Mouse (Mus musculus) liver, embryonic 13.5 days (tissue): ENCODE data around the gene Hspa5. TPM values are rescaled to one million over a fixed set of nuclear protein-coding genes. Genes with fewer than 3 reads are reported as not detected.

ENCODE experiments used
- ATAC-seq: fragments of 200-750 bp; cut with Nextera tagmentation; 2 replicates; pipeline ENCODE4 v1.8.0; 2017; ENCODE audit warnings: low read depth, mild to moderate bottlenecking, moderate number of reproducible peaks, moderate library complexity
- DNase-seq: peaks from one replicate; pipeline ENCODE4 v3.0.0; 2022
- H3K27ac ChIP-seq: fragments of 300-500 bp; sonication (generic); 2 replicates; pipeline ENCODE4 v1.5.1; 2015; ENCODE audit warnings: moderate library complexity, mild to moderate bottlenecking, inconsistent platforms
- H3K27me3 ChIP-seq: fragments of 300-500 bp; sonication (generic); 2 replicates; pipeline ENCODE4 v1.6.1; 2015; ENCODE audit warnings: mild to moderate bottlenecking, inconsistent platforms
- H3K36me3 ChIP-seq: fragments of 300-500 bp; sonication (generic); 2 replicates; pipeline ENCODE4 v1.6.1; 2015; ENCODE audit warnings: mild to moderate bottlenecking, inconsistent platforms
- H3K4me1 ChIP-seq: fragments of 300-500 bp; sonication (generic); replicated peaks from 2 replicates; pipeline ENCODE4 v1.6.1; 2015; ENCODE audit warnings: inconsistent platforms
- H3K4me2 ChIP-seq: fragments of 300-500 bp; sonication (generic); 2 replicates; pipeline ENCODE4 v1.6.1; 2015; ENCODE audit warnings: inconsistent platforms, mild to moderate bottlenecking, moderate library complexity
- H3K4me3 ChIP-seq: fragments of 300-500 bp; sonication (generic); replicated peaks from 2 replicates; pipeline ENCODE4 v1.5.1; 2015; ENCODE audit warnings: mild to moderate bottlenecking, inconsistent platforms
- H3K9ac ChIP-seq: fragments of 300-500 bp; sonication (generic); 2 replicates; pipeline ENCODE4 v1.6.1; 2015; ENCODE audit warnings: mild to moderate bottlenecking, inconsistent platforms
- H3K9me3 ChIP-seq: fragments of 300-500 bp; sonication (generic); replicated peaks from 2 replicates; pipeline ENCODE4 v1.6.1; 2016; ENCODE audit warnings: inconsistent platforms
- WGBS: fragments of 180-500 bp; shearing (Covaris S2); methylation state at CpG from one replicate; pipeline ENCODE4 v1.1.7; 2015; ENCODE audit not compliant: insufficient replicate concordance; 5-methylcytosine and 5-hydroxymethylcytosine counted together
- polyA plus RNA-seq: library from polyadenylated mRNA; unstranded; fragments of >200 nt; fragmentation: Nextera tagmentation; extraction: Ambion mirVana; gene quantifications from 2 replicates; pipeline ENCODE4 v1.2.1, GENCODE M21; 2015

Hspa5 gene
- 533 and 680 TPM in 2 replicates for polyA plus RNA-seq

DNA sequence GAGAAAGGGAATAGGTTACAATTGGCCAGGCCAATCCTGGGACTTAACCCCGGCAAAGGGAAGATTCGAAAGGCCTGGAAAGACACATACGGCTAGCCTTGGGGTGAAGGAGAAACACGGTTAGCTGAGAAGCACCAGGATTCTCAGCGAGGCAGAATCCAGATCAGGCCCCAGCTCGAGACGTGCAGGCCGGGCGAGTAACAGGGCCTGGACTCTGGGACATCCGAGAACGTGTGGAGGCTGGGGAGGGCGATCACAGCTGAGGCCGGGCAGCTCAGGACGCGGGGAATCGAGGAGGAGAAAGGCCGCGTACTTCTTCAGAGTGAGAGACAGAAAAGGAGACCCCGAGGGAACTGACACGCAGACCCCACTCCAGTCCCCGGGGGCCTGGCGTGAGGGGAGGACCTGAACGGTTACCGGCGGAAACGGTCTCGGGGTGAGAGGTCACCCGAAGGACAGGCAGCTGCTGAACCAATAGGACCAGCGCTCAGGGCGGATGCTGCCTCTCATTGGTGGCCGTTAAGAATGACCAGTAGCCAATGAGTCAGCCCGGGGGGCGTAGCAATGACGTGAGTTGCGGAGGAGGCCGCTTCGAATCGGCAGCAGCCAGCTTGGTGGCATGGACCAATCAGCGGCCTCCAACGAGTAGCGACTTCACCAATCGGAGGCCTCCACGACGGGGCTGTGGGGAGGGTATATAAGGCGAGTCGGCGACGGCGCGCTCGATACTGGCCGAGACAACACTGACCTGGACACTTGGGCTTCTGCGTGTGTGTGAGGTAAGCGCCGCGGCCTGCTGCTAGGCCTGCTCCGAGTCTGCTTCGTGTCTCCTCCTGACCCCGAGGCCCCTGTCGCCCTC lies at the start of gene Hspa5:
TSS of gene Hspa5 (plus strand) at position 603 of the 859 bp plus-strand sequence.
- H3K27ac ChIP-seq: peak within 1 kb of the TSS; percentile 95
- peak within 1 kb of the TSS; percentile 80 for H3K4me2 ChIP-seq
- H3K4me3 ChIP-seq: peak within 1 kb of the TSS; percentile 97
- peak within 1 kb of the TSS; percentile 97 for H3K9ac ChIP-seq
- ATAC-seq (peak; percentile 97), DNase-seq (peak; percentile 100)
- no peaks in the 10 kb centered on the region for H3K27me3 ChIP-seq
- H3K36me3 ChIP-seq: peaks cover 45% of the 10 kb centered on the region
- no peaks in the 10 kb centered on the region; the same call in 1 of the 2 replicates for H3K9me3 ChIP-seq
- peaks cover 49% of the 10 kb centered on the region for H3K4me1 ChIP-seq
- WGBS: under 1% methylated on average over 60 of the region's 60 CpGs

DNA sequence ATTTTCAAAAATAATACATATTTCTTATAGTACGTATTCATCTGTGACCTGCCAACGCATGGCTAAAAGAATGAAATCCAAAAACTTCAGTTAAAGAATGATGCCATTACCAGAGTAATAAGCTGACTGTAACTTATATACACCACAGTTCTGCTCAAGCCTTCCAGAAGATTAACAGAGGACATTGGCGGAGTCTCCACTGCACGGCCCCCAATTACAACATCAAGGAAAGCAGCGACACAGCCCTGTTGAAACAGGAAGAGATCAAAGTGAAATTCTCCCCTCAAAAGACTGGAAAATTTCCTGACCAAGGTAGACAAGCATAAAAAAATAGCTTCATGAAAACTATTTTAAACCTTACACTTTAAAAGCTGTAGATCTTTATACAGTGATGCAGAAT lies 46.5 kb upstream of the Hspa5 start:
- H3K27ac ChIP-seq: no peak overlapping the region
- H3K9me3 ChIP-seq: no peaks in the 10 kb centered on the region
- H3K4me2 ChIP-seq: no peak overlapping the region
- no peak overlapping the region for H3K4me3 ChIP-seq
- H3K4me1 ChIP-seq: no peaks in the 10 kb centered on the region
- no peak for ATAC-seq
- H3K27me3 ChIP-seq: no peaks in the 10 kb centered on the region
- no peak overlapping the region for H3K9ac ChIP-seq
- peaks cover 84% of the 10 kb centered on the region for H3K36me3 ChIP-seq
- no peak for DNase-seq
- WGBS: 88% methylated on average over 5 of the region's 5 CpGs

DNA sequence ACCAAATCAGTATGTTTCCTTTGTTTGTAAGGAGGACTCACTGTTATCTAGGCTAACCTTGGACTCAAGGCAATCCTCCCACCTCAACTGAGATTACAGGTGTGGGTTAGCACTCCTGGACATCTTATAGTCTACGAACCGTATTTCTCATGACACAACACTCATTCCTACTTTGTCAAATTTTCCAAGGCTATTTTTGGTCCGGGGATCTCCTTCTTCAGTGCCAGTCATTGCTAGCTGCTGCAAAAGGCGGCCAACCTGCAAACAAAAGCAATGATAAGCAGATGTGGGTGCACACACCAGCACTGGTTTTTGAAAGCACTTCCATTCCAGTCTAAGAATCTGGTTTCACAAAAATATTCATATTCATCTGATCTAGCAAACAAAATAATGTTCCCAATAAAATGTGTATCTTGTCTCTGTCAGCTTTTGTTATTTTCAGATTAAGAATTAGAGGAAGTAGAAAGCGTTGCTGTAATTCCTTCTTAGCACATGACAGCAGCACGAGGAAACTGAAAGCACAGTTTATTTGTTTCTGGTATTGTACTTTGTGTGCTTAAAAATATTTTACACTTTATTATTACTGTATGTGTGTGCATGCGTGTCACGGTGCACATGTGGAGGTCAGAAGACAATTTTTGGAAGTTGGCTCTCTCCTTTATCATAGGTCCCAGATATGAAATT lies 44.6 kb upstream of the Hspa5 start:
- Histone ChIP-seq H3K4me3 (no peak overlapping the region), H3K27me3 (no peaks in the 10 kb centered on the region), H3K9ac (no peak overlapping the region), H3K4me2 (no peak overlapping the region), H3K36me3 (peaks cover 70% of the 10 kb centered on the region), H3K4me1 (no peaks in the 10 kb centered on the region), H3K27ac (no peak overlapping the region; the same call in 1 of the 2 replicates), H3K9me3 (no peaks in the 10 kb centered on the region)
- ATAC-seq (no peak), DNase-seq (no peak)
- 84% methylated on average over 8 of the region's 8 CpGs for WGBS

DNA sequence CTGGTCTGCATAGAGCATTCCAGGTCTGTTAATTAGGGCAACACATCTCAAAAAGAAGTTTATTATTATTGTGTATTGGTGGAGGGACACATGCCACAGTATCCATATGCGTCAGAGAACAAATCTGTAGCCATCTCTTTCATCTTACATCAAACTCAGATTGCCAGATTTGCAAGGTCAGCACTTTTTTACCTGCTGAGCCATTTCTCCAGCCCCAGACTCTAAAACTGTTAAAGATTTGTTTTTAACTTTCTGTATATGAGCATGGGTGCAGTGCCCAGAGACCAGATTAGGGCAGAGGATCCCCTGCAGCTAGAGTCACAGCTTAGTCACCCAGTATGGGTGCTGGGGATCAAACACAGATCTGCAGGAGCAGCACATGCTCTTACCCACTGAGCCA lies 35.1 kb upstream of the Hspa5 start:
- Histone ChIP-seq H3K4me2 (no peak overlapping the region), H3K27ac (0 out of 2 replicates have a peak overlapping the region, but pooled peaks have one; percentile 24), H3K36me3 (peaks cover 17% of the 10 kb centered on the region), H3K9ac (no peak overlapping the region), H3K4me3 (no peak overlapping the region), H3K27me3 (no peaks in the 10 kb centered on the region), H3K9me3 (no peaks in the 10 kb centered on the region), H3K4me1 (peaks cover 71% of the 10 kb centered on the region)
- no peak for ATAC-seq
- WGBS: 79% methylated on average over 1 of the region's 1 CpGs
- DNase-seq: no peak

DNA sequence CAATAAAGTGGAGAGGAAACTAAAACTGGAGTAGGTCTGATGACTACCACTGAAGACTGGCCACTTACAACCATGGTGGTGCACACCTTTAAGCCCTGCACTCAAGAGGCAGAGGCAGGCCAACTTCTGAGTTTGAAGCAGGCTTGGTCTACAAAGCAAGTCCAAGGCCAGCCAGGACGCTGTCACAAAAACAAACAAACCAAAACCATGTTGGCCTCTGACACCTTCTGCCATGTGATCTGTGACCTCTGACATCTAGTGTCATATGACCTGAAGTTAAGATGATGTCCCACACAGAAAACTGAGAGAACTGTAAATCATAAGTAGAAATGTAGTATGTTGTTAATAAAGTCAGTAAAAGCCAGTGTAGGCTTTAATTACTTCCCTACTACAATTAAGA lies 33.9 kb upstream of the Hspa5 start:
- DNase-seq (no peak), ATAC-seq (no peak)
- H3K27me3 ChIP-seq: no peaks in the 10 kb centered on the region
- 0 out of 2 replicates have a peak overlapping the region, but pooled peaks have one; percentile 23 for H3K9ac ChIP-seq
- H3K27ac ChIP-seq: peak overlapping the region; percentile 74
- WGBS: 70% methylated on average over 1 of the region's 1 CpGs
- no peaks in the 10 kb centered on the region for H3K9me3 ChIP-seq
- peaks cover 84% of the 10 kb centered on the region for H3K4me1 ChIP-seq
- H3K4me2 ChIP-seq: no peak overlapping the region
- H3K36me3 ChIP-seq: peaks cover 24% of the 10 kb centered on the region
- H3K4me3 ChIP-seq: no peak overlapping the region

DNA sequence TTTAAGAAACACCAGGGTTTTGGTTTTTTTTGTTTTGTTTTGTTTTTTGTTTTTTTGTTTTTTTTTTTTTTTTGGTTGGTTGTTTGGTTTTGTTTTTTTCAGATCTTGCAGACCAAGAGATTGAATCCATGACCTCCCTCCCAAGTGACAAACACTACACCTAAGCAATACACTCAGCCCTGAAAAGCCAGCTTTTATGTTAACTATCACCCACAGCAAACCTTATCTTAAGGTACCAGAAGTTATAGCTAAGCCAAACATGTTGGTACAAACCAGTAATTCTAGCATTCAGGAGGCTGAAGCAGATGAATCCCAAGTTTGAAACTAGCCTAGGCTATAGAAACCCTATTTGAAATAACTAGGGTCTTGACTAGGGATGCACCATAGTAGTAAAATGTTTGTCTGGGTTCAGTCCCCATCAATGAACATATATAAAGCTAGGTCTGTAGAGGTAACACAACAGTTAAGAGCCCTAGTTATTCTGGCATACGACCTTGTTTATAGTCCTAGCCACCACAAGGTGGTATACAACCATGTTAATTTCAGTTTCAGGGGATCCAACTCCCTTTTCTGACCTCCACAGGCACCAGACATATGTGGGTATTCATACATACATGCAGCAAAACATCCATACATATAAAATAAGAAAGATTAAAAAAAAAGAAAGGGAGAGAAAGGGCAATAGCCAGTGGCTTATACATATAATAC lies 31.9 kb upstream of the Hspa5 start:
- no peaks in the 10 kb centered on the region for H3K9me3 ChIP-seq
- peaks cover 87% of the 10 kb centered on the region for H3K4me1 ChIP-seq
- peak; percentile 56 for DNase-seq
- WGBS: 40% methylated on average over 1 of the region's 1 CpGs
- ATAC-seq: peak; percentile 95
- peak overlapping the region; percentile 94 for H3K27ac ChIP-seq
- H3K36me3 ChIP-seq: peaks cover 28% of the 10 kb centered on the region
- H3K9ac ChIP-seq: peak overlapping the region; percentile 56
- peak overlapping the region; percentile 52 for H3K4me2 ChIP-seq
- H3K27me3 ChIP-seq: no peaks in the 10 kb centered on the region
- peak overlapping the region; percentile 10; the same call in 1 of the 2 replicates for H3K4me3 ChIP-seq

DNA sequence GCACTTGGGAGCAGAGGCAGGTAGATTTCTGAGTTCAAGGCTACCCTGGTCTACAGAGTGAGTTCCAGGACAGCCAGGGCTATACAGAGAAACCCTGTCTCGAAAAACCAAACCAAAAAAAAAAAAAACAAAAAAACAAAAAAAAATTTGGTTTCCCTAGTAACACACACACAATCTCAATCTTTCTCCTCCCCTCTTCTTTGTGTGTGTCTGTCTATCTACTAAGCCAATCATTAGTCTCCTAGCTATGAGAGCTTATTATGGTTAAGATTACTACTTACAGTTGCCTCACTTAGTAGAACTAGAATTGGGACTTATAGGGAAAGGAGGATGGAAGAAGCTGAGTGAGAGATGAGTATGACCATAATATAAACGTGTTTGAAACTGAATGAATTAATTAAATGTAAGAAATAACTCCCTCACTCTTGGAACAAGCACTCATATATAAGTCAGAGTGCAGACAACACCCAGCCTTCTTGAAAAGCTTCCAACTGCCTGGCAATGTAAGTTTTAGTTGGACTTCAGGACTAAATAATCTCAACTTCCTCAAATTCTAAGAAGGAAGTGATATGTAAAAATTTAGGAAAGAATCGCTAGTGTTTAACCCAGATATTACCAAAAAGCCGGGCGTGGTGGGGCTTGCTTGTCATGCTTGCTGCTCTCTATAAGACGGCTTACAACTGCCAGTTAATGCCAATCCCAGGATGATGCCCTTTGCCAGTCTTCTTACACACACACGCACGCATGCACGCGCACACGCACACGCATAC lies 30.2 kb upstream of the Hspa5 start:
- no peaks in the 10 kb centered on the region for H3K9me3 ChIP-seq
- no peaks in the 10 kb centered on the region for H3K27me3 ChIP-seq
- peaks cover 77% of the 10 kb centered on the region for H3K4me1 ChIP-seq
- H3K4me2 ChIP-seq: peak overlapping the region; percentile 25
- H3K27ac ChIP-seq: peak overlapping the region; percentile 94
- peak overlapping the region; percentile 47 for H3K9ac ChIP-seq
- peaks cover 39% of the 10 kb centered on the region for H3K36me3 ChIP-seq
- no peak overlapping the region for H3K4me3 ChIP-seq
- no peak for ATAC-seq
- DNase-seq: no peak
- WGBS: 55% methylated on average over 12 of the region's 12 CpGs

DNA sequence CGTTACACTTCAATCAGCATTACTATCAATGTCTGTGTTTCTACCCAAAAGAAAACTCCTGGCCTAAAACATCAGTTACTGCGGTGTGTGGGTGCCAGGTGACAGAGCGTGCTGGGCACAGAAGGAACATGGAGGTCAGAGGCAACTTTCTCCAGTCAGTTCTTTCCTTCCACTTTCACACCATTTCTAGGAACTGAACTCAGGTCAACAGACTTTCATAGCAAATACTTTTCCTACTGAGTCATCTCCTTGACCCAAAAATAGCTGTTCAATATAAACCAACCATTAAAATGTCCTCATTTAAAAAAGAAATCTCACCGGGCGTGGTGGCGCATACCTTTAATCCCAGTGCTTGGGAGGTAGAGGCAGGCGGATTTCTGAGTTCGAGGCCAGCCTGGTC lies 29.1 kb upstream of the Hspa5 start:
- peaks cover 43% of the 10 kb centered on the region for H3K36me3 ChIP-seq
- no peaks in the 10 kb centered on the region for H3K27me3 ChIP-seq
- peak overlapping the region; percentile 47; the same call in 1 of the 2 replicates for H3K9ac ChIP-seq
- H3K27ac ChIP-seq: peak overlapping the region; percentile 94
- no peak for ATAC-seq
- H3K4me3 ChIP-seq: no peak overlapping the region
- H3K9me3 ChIP-seq: no peaks in the 10 kb centered on the region
- peaks cover 73% of the 10 kb centered on the region for H3K4me1 ChIP-seq
- no peak for DNase-seq
- H3K4me2 ChIP-seq: peak overlapping the region; percentile 25
- 85% methylated on average over 8 of the region's 8 CpGs for WGBS

DNA sequence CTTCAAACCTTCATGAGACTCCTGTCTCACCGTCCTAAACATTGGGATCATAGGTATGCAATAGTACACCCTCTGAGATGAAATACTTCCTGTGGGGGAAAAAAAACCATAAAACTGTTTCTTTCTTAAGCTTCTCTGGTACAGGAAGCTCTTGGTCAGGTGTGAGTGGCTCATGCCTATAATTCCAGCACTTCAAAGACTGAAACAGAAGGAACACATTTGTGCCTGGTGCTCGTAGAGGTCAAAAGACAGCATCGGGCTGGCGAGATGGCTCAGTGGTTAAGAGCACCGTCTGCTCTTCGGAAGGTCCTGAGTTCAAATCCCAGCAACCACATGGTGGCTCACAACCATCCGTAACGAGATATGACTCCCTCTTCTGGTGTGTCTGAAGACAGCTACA lies 27.3 kb upstream of the Hspa5 start:
- ATAC-seq (no peak), DNase-seq (no peak)
- Histone ChIP-seq H3K27ac (no peak overlapping the region), H3K27me3 (no peaks in the 10 kb centered on the region), H3K9ac (no peak overlapping the region), H3K36me3 (peaks cover 35% of the 10 kb centered on the region), H3K4me2 (no peak overlapping the region), H3K4me1 (peaks cover 69% of the 10 kb centered on the region), H3K9me3 (no peaks in the 10 kb centered on the region), H3K4me3 (no peak overlapping the region)
- 89% methylated on average over 8 of the region's 8 CpGs for WGBS

DNA sequence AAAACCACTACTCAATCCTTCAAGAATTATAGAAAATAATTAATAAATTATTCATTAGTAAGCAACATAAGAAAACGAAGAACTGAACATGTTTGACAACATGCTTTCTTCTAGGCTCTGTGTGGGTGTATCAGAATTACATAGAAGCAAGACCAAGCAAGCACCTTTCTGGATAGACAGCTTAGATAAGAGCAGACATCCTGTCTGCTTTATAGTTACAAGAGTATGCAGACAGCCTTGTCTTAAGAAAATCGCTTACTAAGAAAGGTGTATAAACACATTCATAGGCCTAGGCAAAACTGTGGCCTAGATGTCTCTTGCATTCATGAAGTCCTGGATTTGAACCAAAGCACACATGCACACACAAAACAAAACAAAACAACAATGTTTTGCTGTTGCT lies 26.1 kb upstream of the Hspa5 start:
- H3K4me3 ChIP-seq: no peak overlapping the region
- no peaks in the 10 kb centered on the region for H3K27me3 ChIP-seq
- peak overlapping the region; percentile 26; the same call in 1 of the 2 replicates for H3K9ac ChIP-seq
- no peaks in the 10 kb centered on the region for H3K9me3 ChIP-seq
- peaks cover 71% of the 10 kb centered on the region for H3K4me1 ChIP-seq
- H3K27ac ChIP-seq: no peak overlapping the region; the same call in 1 of the 2 replicates
- ATAC-seq (no peak), DNase-seq (no peak)
- H3K4me2 ChIP-seq: no peak overlapping the region
- H3K36me3 ChIP-seq: peaks cover 35% of the 10 kb centered on the region
- 56% methylated on average over 2 of the region's 2 CpGs for WGBS
